Mouse (Mus musculus): ENCODE data around the gene Timd2.
"Not testable (repeated sequence)": the region's sequence is repeated elsewhere in the genome, so short reads cannot be mapped to it uniquely, and the experiment has no call there.

Timd2 gene

GRCm38 (mm10) chr11:46663215-46663614 lies 43.6 kb downstream of the Timd2 start:
- no peak for DNase-seq (ENCODE audit: low read depth)

- no peak for DNase-seq (ENCODE audit: low read depth)
Measured at GRCm38 (mm10) chr11:46652476-46652875, 54.4 kb downstream of the Timd2 start.

- DNase-seq (ENCODE audit: low read depth), result not testable (repeated sequence)
Measured at GRCm38 (mm10) chr11:46649655-46650054, 57.2 kb downstream of the Timd2 start.

GRCm38 (mm10) chr11:46644824-46645223 lies 62.0 kb downstream of the Timd2 start:
- DNase-seq (ENCODE audit: low read depth), result no peak

GRCm38 (mm10) chr11:46636568-46636967 lies 70.3 kb downstream of the Timd2 start:
- DNase-seq (ENCODE audit: low read depth), result peak; percentile 43

GRCm38 (mm10) chr11:46635516-46635915 lies 71.3 kb downstream of the Timd2 start:
- DNase-seq (ENCODE audit: low read depth), result not testable (repeated sequence)

GRCm38 (mm10) chr11:46631635-46632034 lies 75.2 kb downstream of the Timd2 start:
- DNase-seq (ENCODE audit: low read depth), result peak; percentile 56

- DNase-seq (ENCODE audit: low read depth), result no peak
Measured at GRCm38 (mm10) chr11:46629211-46629795, 77.6 kb downstream of the Timd2 start, which contains the start of gene Dppa1. Gene Dppa1, minus strand, starts transcription at chr11:46629261.

GRCm38 (mm10) chr11:46620414-46621168 lies 86.3 kb downstream of the Timd2 start:
- DNase-seq (ENCODE audit: low read depth), result no peak

- DNase-seq (ENCODE audit: low read depth), result no peak
Measured at GRCm38 (mm10) chr11:46619929-46620328, 86.9 kb downstream of the Timd2 start.
